Mouse (Mus musculus): ENCODE results near the gene Abtb1. TPM values are rescaled to one million over a fixed set of nuclear protein-coding genes. Genes with fewer than 3 reads are reported as not detected.

Abtb1 gene
- polyA plus RNA-seq, 1 experiment from 2014 or later, result 32.3 TPM

GRCm38 (mm10) chr6:88873965-88874867 is 32.4 kb upstream of the Abtb1 start:
- ATAC-seq, result peak; percentile 66
- WGBS, result 2% methylated on average over 70 of the region's 74 CpGs
- Histone ChIP-seq H3K27ac (peak overlapping the region; percentile 94), H3K9me3 (replicated peaks) (no peaks in the 10 kb centered on the region), H3K4me1 (peaks cover 46% of the 10 kb centered on the region), H3K36me3 (ENCODE audit: poor library complexity, severe bottlenecking) (0 out of 2 replicates have a peak, but pooled peaks cover 1% of the 10 kb centered on the region), H3K9ac (peak overlapping the region; percentile 98), H3K4me2 (peak overlapping the region; percentile 84), H3K4me3 (peak overlapping the region; percentile 94), H3K27me3 (no peaks in the 10 kb centered on the region; the same call in 1 of the 2 replicates)

- H3K36me3 ChIP-seq (ENCODE audit: poor library complexity, severe bottlenecking), result peaks cover 11% of the 10 kb centered on the region; the same call in 1 of the 2 replicates
- H3K9ac ChIP-seq, result peak overlapping the region; percentile 98
- H3K27ac ChIP-seq, result peak overlapping the region; percentile 94
- peak; percentile 59 for ATAC-seq
- peak overlapping the region; percentile 94 for H3K4me3 ChIP-seq
- H3K4me1 ChIP-seq, result peaks cover 47% of the 10 kb centered on the region
- no peaks in the 10 kb centered on the region for H3K9me3 ChIP-seq (replicated peaks)
- 25% methylated on average over 7 of the region's 7 CpGs for WGBS
- peak overlapping the region; percentile 84 for H3K4me2 ChIP-seq
- no peaks in the 10 kb centered on the region; the same call in 1 of the 2 replicates for H3K27me3 ChIP-seq
These were observed 31.0 kb upstream of the Abtb1 start for GRCm38 (mm10) chr6:88872811-88873210.

- WGBS, result 18% methylated on average over 8 of the region's 8 CpGs
- peak overlapping the region; percentile 84 for H3K4me2 ChIP-seq
- peak overlapping the region; percentile 94 for H3K27ac ChIP-seq
- H3K4me1 ChIP-seq, result peaks cover 47% of the 10 kb centered on the region
- H3K9ac ChIP-seq, result peak overlapping the region; percentile 30; the same call in 1 of the 2 replicates
- H3K36me3 ChIP-seq (ENCODE audit: poor library complexity, severe bottlenecking), result peaks cover 16% of the 10 kb centered on the region; the same call in 1 of the 2 replicates
- H3K4me3 ChIP-seq, result peak overlapping the region; percentile 94
- no peaks in the 10 kb centered on the region; the same call in 1 of the 2 replicates for H3K27me3 ChIP-seq
- no peaks in the 10 kb centered on the region for H3K9me3 ChIP-seq (replicated peaks)
- ATAC-seq, result peak; percentile 22
These were observed 29.8 kb upstream of the Abtb1 start for GRCm38 (mm10) chr6:88871546-88871945.

- Histone ChIP-seq H3K4me2 (peak overlapping the region; percentile 84), H3K9ac (no peak overlapping the region), H3K36me3 (ENCODE audit: poor library complexity, severe bottlenecking) (peaks cover 19% of the 10 kb centered on the region; the same call in 1 of the 2 replicates), H3K9me3 (replicated peaks) (no peaks in the 10 kb centered on the region), H3K27me3 (no peaks in the 10 kb centered on the region), H3K27ac (peak overlapping the region; percentile 94), H3K4me1 (peaks cover 47% of the 10 kb centered on the region), H3K4me3 (no peak overlapping the region)
- WGBS, result 40% methylated on average over 4 of the region's 4 CpGs
- no peak for ATAC-seq
These were observed 28.8 kb upstream of the Abtb1 start for GRCm38 (mm10) chr6:88870594-88870993.

GRCm38 (mm10) chr6:88869459-88869858 is 27.7 kb upstream of the Abtb1 start:
- no peaks in the 10 kb centered on the region for H3K9me3 ChIP-seq (replicated peaks)
- no peak overlapping the region for H3K27ac ChIP-seq
- no peak overlapping the region for H3K4me3 ChIP-seq
- WGBS, result 88% methylated on average over 7 of the region's 7 CpGs
- H3K27me3 ChIP-seq, result no peaks in the 10 kb centered on the region
- H3K36me3 ChIP-seq (ENCODE audit: poor library complexity, severe bottlenecking), result peaks cover 29% of the 10 kb centered on the region
- no peak overlapping the region for H3K4me2 ChIP-seq
- no peak overlapping the region for H3K9ac ChIP-seq
- H3K4me1 ChIP-seq, result peaks cover 47% of the 10 kb centered on the region
- ATAC-seq, result no peak

- 79% methylated on average over 7 of the region's 7 CpGs for WGBS
- Histone ChIP-seq H3K4me2 (no peak overlapping the region), H3K36me3 (ENCODE audit: poor library complexity, severe bottlenecking) (peaks cover 64% of the 10 kb centered on the region), H3K4me1 (peaks cover 15% of the 10 kb centered on the region), H3K9me3 (replicated peaks) (peaks cover 3% of the 10 kb centered on the region; the same call in 1 of the 2 replicates), H3K27me3 (no peaks in the 10 kb centered on the region), H3K4me3 (no peak overlapping the region), H3K27ac (no peak overlapping the region), H3K9ac (0 out of 2 replicates have a peak overlapping the region, but pooled peaks have one; percentile 12)
- no peak for ATAC-seq
These were observed 23.9 kb upstream of the Abtb1 start for GRCm38 (mm10) chr6:88865704-88866103.

GRCm38 (mm10) chr6:88860914-88861313 is 19.1 kb upstream of the Abtb1 start:
- Histone ChIP-seq H3K4me3 (no peak overlapping the region), H3K4me2 (no peak overlapping the region), H3K9me3 (replicated peaks) (peaks cover 3% of the 10 kb centered on the region; the same call in 1 of the 2 replicates), H3K36me3 (ENCODE audit: poor library complexity, severe bottlenecking) (peaks cover 87% of the 10 kb centered on the region), H3K9ac (no peak overlapping the region), H3K27ac (no peak overlapping the region), H3K27me3 (no peaks in the 10 kb centered on the region), H3K4me1 (no peaks in the 10 kb centered on the region)
- ATAC-seq, result no peak
- 13% methylated on average over 2 of the region's 2 CpGs for WGBS

- Histone ChIP-seq H3K4me1 (no peaks in the 10 kb centered on the region), H3K4me3 (no peak overlapping the region), H3K27ac (no peak overlapping the region), H3K9ac (no peak overlapping the region), H3K9me3 (replicated peaks) (peaks cover 3% of the 10 kb centered on the region; the same call in 1 of the 2 replicates), H3K27me3 (no peaks in the 10 kb centered on the region), H3K36me3 (ENCODE audit: poor library complexity, severe bottlenecking) (peaks cover 89% of the 10 kb centered on the region), H3K4me2 (no peak overlapping the region)
- ATAC-seq, result no peak
- WGBS, result 82% methylated on average over 7 of the region's 7 CpGs
These were observed 16.6 kb upstream of the Abtb1 start for GRCm38 (mm10) chr6:88858341-88858740.

- no peak overlapping the region for H3K4me3 ChIP-seq
- 88% methylated on average over 6 of the region's 6 CpGs for WGBS
- peaks cover 89% of the 10 kb centered on the region for H3K36me3 ChIP-seq (ENCODE audit: poor library complexity, severe bottlenecking)
- peaks cover 3% of the 10 kb centered on the region; the same call in 1 of the 2 replicates for H3K9me3 ChIP-seq (replicated peaks)
- no peak overlapping the region for H3K27ac ChIP-seq
- H3K27me3 ChIP-seq, result no peaks in the 10 kb centered on the region
- no peaks in the 10 kb centered on the region for H3K4me1 ChIP-seq
- H3K4me2 ChIP-seq, result no peak overlapping the region
- no peak overlapping the region for H3K9ac ChIP-seq
- ATAC-seq, result no peak
These were observed 16.0 kb upstream of the Abtb1 start for GRCm38 (mm10) chr6:88857830-88858229.

- H3K36me3 ChIP-seq (ENCODE audit: poor library complexity, severe bottlenecking), result peaks cover 88% of the 10 kb centered on the region
- H3K9ac ChIP-seq, result no peak overlapping the region
- no peaks in the 10 kb centered on the region for H3K4me1 ChIP-seq
- peaks cover 3% of the 10 kb centered on the region; the same call in 1 of the 2 replicates for H3K9me3 ChIP-seq (replicated peaks)
- no peak for ATAC-seq
- no peak overlapping the region for H3K4me3 ChIP-seq
- WGBS, result 50% methylated on average over 9 of the region's 9 CpGs
- no peak overlapping the region for H3K27ac ChIP-seq
- H3K27me3 ChIP-seq, result no peaks in the 10 kb centered on the region
- H3K4me2 ChIP-seq, result no peak overlapping the region
These were observed 15.5 kb upstream of the Abtb1 start for GRCm38 (mm10) chr6:88857249-88857648.

- Histone ChIP-seq H3K27ac (no peak overlapping the region), H3K4me2 (no peak overlapping the region), H3K36me3 (ENCODE audit: poor library complexity, severe bottlenecking) (peaks cover 84% of the 10 kb centered on the region), H3K4me1 (no peaks in the 10 kb centered on the region), H3K9me3 (replicated peaks) (no peaks in the 10 kb centered on the region), H3K27me3 (no peaks in the 10 kb centered on the region), H3K4me3 (no peak overlapping the region), H3K9ac (no peak overlapping the region)
- 18% methylated on average over 5 of the region's 5 CpGs for WGBS
- ATAC-seq, result peak; percentile 38; the same call in 1 of the 2 replicates
These were observed 13.9 kb upstream of the Abtb1 start for GRCm38 (mm10) chr6:88855636-88856035.

GRCm38 (mm10) chr6:88854509-88854908 is 12.7 kb upstream of the Abtb1 start:
- H3K4me1 ChIP-seq, result no peaks in the 10 kb centered on the region
- peaks cover 84% of the 10 kb centered on the region for H3K36me3 ChIP-seq (ENCODE audit: poor library complexity, severe bottlenecking)
- no peak overlapping the region for H3K9ac ChIP-seq
- ATAC-seq, result no peak
- H3K27ac ChIP-seq, result no peak overlapping the region
- no peak overlapping the region for H3K4me2 ChIP-seq
- H3K27me3 ChIP-seq, result no peaks in the 10 kb centered on the region
- no peak overlapping the region for H3K4me3 ChIP-seq
- WGBS, result 88% methylated on average over 5 of the region's 5 CpGs
- no peaks in the 10 kb centered on the region for H3K9me3 ChIP-seq (replicated peaks)
